Mouse (Mus musculus) frontal cortex, postnatal 25 days (tissue): ENCODE data around the gene Ccnl1.

Source experiments
- DNase-seq, 2 experiments: peaks; one replicate each; pipeline ENCODE4 v3.0.0; 2022; ENCODE audit warnings: low spot score in 2 of 2

Ccnl1 gene

DNA sequence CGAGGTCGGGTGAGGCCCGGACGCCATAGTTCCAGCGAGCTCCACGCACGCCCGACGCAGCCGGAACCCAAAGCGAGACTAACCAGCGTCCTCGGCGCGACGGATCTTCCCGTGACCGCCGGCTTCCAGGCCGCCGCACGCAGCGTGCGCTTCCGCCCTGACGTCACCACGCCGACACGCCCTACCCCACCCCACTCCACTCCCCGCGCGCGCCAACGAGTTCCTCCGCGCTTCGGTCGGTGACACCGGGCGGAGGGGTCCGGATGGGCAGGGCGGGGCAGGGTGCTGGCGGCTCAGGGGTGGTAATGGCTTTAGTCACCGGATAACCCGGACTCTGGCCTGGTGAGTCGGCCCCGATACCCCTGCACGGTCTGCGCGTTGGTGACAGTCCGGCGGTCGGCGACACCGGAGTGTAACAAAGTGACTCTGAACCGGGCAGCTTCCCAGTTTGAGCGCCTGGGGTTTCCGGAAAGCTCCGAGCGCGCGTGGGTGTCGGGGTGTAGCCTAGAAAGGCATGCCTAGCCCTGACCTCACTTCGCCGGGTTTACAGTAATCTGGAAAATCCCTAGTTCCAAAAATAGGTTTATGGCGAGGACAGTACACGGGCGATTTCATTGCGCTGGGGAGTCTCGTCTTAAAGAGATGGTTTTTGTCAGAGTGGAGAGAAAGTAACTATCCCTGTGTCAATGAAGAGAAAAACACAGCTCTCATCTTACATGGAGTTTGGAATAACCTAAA is at the start of gene Ccnl1:
Gene Ccnl1, minus strand, starts transcription at position 148 of the 738 bp plus-strand sequence.
- peak; percentile 91 to 92 for DNase-seq

GRCm38 (mm10) chr3:66004989-66005388 is 46.9 kb upstream of the Ccnl1 start:
- no peak for DNase-seq

DNA sequence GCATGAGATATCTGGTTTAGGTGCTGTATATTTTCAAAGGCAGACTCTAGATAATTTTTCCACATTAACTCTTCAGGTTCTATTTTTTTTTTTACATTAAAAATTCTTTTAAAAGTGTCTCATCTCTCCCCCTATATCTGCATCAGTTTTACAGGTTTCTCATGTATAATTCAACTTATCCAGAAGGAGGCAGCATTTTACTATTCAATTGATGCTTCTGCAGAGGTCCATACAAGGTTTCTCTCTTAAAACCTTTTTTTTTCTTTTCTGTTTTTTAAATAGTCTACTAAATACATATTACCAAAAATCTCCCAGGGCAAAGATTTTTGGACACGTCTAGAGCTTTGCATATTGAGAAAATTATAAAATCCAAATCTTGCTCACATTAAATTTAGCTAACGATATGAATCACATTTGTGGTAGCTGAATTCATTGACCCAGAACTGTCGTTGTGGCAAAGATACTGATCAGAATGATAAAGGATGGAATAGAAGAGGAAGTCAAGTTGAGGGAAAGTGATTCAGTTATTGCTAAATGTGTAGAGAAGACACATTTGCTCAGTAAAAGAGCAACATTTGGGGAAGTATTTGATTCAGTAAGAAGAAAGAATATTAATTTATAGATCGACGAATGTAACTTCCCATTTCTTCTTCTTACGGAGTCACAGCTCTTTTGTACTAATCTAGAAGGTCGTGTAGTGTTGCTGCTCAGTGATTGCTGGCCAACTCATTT is 46.3 kb upstream of the Ccnl1 start:
- DNase-seq: no peak

DNA sequence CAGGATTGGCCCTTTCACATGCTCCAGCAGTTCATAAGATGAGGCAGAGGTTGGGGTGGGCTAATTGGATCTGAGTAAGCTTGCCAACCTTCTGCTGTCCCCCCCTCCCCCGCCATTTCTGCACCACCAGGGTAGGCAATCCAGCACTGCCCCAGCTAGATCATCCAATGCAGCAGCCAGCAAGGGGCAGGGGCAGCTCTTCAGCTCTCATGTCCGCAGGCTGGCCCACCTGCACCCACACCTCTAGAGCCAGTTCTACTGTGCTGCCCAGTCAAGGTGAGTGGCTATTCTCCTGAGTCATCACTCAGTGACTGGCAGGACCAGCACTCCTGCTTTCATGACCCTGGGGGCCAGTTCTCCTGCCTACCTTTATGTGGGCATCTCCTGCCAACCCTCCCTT is 42.4 kb upstream of the Ccnl1 start:
- no peak for DNase-seq

DNA sequence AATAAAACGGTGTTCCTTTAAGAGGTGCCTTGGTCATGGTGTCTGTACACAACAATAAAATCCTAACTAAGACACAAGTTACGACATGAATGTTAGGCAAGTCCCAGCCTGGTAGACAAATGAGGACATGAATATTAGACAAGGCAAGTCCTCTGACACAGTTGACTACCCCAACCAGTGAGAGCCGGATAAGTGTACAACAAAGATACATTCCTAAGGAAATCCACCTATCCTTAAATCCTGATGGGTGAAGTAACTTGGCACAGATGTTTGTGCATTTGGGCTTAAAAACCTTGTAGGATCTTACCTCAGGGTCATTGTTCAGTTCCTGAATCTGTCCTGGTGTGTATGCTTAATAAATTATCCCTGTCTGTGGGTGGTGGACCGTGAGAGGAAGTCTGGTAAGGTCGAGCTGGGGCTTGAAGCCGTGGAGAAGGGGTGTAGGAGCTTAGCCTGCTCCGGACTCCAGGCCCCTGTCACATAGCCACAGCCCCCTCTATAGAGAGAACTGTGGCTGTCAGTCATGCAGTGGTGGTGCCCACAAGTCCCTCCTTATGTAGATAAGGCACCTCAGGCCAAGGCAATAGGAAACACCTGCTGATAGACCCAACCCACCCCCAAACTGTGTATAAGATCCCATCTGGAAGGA is 39.4 kb upstream of the Ccnl1 start:
- no peak for DNase-seq

DNA sequence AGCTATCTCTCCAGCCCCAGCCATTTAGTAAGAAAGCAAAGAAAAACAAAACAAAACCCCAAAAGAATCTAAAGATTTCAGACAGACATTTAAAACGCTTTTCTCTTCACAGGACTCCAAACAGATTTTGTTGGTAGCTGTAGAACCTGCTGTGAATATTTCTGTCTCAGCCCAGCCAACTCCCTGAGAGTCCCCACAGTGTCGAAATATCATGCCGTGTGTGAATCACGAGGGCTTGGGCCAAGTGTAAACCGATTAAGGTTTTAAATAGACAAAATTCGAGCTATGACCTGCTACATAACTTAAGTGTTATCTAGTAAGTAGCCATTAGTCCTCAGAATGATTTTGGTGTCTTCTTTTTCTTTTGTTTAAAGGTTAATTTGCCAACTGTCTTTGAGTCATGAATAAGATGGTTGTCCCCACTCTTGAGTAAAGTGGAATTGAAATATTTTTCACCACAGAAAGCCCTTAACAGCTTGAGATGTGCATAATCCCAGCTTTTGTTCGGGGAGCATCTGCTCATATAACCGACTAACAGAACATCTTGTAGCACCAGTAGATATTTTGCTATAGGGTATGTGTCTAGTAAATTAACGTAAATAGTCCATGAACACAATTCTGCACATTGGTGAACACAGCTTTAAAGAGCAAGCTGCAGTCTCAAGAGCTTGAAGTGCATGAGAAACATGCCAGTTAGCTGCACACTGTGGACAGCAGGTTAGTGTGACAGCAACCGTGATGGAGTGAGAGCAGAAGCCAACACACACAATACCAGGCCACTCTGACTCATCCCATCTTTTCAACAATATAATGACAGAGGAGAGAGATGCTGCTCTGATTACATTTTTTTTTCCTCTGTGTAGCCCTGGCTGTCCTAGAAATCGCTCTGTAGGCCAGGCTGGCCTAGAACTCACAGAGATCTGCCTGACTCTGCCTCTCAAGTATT is 34.6 kb upstream of the Ccnl1 start:
- DNase-seq: no peak

DNA sequence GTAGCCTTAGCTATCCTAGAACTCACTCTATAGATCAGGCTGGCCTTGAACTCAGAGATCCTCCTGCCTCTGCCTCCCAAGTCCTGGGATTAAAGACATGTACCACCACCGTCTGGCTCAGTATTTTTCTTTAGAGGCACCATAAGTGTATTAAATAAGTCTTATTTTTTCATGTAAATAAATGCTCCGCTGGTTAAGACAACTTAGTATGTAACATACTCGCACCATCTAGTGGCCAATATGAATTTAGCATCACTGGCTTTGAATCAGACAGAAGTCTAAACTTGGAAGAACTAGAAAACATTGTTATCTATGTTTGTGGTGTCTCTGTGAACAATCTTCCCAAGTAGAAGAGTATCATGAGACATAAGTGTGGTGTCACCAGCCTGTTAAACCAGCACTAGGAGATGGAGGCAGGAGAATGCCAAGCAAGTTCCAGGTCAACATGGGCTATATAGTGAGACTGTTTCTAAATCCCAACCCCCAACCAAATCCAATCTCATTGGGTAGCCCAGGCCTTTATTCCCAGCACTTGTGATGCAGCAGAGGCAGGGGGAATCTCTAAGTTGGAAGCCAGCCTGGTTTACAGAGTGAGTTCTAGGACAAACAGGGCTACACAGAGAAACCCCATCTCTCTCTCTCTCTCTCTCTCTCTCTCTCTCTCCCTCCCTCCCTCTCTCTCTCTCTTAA is 33.1 kb upstream of the Ccnl1 start:
- no peak for DNase-seq

GRCm38 (mm10) chr3:65990524-65990923 is 32.5 kb upstream of the Ccnl1 start:
- DNase-seq: no peak

DNA sequence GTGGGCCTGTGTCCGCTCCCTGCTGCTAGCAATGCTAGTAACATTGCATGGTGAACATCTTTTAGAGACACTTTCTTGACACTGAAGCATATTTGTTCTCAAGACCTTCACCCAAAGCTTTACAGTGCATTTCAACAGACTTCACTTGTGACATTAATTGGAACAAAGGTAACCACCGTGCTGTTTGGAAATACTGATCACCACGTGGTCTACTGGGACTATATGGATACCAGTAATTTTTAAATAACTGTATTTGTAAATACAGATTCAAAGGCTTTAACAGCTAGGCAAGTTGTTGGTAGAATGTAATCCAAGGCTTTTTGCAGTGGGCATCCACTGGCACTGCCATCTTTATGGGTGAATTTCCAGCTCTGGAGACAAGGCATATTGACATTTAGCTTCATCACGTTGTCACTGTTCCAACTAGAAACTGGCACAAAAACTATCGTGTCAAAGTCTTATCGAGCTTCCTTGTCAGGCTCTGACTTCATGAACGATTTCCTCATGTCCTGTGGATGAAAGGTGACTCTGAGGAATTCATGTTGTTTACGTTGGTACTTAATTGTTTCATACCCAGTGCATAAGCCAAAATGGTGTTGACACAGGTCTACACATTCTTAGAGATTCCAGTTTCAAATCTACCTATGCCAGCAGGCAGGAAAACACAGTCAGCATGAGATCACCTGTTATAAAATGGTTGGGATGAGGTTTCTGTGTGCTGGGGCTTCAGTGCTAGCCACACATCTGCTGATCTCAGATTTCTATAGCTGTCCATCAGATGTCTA is 30.9 kb upstream of the Ccnl1 start:
- DNase-seq: no peak

GRCm38 (mm10) chr3:65976296-65976695 is 18.2 kb upstream of the Ccnl1 start:
- no peak for DNase-seq

GRCm38 (mm10) chr3:65975317-65975716 is 17.3 kb upstream of the Ccnl1 start:
- DNase-seq: no peak

DNA sequence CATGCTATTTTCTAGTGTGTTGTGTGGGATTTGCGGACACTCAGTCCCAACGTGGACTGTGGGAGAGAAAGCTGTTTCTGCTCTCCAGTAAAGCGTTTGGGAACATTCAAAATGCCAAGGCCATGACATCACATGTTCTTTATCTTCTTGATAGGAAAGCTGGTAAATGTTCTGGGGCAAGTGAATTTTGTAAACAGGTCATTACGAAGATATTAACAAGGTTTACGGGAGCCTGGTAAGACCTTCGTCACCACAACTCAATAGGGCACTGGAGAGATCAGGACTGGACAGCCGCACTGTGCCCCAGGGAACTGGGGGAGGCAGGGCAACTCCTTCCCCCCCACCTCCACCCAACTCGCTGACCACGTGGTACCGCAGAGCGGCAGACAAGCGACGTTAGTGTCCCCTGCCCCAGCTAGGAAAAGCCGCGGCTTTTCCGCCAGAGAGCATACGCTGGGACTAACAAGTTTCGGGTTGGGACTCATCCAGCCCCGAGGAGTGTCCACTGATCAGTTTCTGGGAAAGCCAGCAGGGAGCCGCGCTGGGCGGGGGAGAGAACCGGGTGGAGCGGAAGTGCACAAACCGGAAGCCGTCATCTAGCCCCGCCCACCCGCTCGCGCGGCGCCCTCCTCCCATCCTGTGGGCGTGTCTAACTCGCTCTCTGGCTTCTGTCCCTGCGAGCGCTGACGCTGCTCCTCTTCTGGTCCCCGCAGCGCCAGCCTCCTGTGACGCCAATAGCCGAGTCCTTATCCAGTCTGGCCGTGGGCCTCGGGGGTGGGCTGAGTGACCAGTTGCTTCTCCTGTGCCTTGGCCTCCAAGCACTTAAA is 16.4 kb upstream of the Ccnl1 start:
- DNase-seq: peak; percentile 99

- DNase-seq: no peak
These were observed 15.6 kb upstream of the Ccnl1 start for GRCm38 (mm10) chr3:65973501-65974231.

- DNase-seq: no peak
These were observed 11.1 kb upstream of the Ccnl1 start for GRCm38 (mm10) chr3:65969196-65969595.

DNA sequence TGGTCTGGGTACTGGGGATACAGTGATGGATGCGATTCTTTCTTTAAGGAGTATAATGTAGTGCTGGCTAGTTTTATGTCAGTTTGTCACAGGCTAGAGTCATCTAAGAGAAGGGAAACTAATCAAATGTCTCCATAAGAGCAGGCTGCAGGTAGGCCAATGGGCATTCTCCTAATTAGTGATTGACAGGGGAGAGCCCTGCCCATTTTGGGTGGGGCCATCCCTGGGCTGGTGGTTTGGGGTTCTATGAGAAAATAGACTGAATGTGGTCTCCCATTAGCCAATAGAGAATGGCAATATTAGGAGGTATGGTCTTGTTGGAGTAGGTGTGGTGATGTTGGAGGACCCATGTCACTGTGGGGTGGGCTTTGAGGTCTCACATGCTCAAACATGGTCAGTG is 8.3 kb upstream of the Ccnl1 start:
- DNase-seq: no peak

DNA sequence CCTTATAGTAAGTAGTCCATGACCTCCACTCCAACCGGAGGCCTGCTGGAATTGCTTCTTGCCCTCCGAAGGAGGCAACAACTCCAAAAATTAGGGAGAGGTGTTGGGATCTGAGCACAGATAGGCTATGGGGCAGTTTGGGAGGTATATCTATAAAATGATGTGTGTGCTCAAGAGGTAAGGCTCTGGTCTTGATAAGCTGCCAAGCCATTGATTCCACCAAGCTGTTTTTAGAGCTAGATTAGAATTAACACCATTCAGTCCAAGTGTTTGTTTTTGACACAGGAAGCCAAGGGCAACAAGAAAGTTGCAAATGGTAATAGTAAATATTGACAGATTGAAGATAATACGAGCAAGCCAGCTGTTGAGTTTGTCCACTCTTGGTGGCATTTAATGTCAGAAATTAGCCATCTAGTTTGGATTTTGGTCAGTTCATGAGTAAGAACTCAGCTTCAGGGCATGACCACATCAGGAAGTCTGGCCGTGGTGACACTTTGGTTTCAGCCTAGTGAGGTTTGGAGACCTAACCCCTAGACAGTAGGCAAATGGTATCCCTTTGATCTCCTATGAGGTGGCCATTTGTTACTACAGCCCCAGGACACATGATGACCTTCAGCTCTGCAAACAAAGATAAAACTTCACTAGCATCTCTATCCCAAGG is 4.4 kb upstream of the Ccnl1 start:
- no peak for DNase-seq

DNA sequence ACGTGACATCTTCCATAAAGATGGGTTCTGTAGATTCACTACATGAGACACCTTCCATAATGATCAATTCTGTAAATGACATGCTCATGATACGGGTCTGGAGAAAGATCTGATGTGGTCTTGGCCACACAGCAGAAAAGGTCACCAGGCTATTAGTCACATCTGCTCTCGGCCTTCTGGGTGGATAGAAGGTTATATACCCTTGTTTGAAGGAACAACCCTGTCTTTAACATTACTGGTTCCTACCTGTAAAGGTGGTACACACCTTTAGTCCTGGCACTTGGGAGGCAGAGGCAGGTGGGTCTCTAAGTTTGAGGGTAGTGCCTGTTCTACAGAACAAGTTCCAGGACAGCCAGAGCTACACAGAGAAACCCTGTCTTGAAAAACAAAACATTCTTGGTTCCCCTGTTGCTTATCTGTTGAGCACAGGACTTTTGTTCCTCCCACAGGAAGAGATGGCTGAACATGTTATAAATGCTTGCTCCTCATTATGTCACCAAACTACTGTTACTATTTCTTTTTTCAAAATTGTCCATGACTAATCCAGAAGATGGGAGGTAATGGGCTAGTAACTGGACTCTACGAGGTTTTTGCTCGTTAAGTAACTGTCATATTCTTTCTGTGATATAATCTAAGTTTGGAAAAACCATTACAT is 2.4 kb upstream of the Ccnl1 start:
- no peak for DNase-seq
